Mouse (Mus musculus): ENCODE results near the gene Castor2.

GRCm38 (mm10) chr5:134095766-134096165 is 3.7 kb upstream of the Castor2 start:
- TF ChIP-seq TAL1 (IDR thresholded peaks at IDR 0.05; ENCODE audit: low read length), result no peak
- no peak for TF ChIP-seq GATA1 (IDR thresholded peaks at IDR 0.05; ENCODE audit: low read length)

All from erythroblast, embryonic 14.5 days (primary cell).